In the genomic region with DNA sequence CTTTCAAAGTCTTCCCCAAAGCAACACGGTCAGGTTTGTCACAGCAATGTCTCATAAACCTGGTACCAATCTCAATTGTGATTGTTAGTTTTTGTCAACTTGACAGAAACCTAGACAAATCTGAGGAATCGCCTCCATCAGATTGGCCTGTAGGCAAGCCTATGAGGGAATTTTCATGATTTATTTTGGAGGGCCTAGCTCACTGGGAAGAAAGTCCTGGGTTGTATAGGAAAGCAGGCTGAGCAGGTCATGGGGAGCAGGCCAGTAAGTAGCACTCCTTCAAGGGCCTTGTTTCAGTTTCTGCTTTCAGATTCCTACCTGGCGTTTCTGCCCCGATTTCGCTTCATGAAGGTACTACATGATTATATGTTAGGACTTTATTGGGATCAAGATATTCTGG, we compare ENCODE assay signal across 28 mouse cellular contexts.
"Had no signal": no experiment of that assay in that cellular context is flagged by ENCODE, and none has a peak within 500 bp of the region (broad histone marks: within the 10 kb centered on the region; RNA-seq: fewer than 3 reads in every experiment).

No protein-coding gene starts in this region.

- H3K4me2 ChIP-seq: embryonic facial prominence, embryonic 12.5 days; embryonic facial prominence, embryonic 13.5 days; embryonic facial prominence, embryonic 15.5 days; forebrain, embryonic 12.5 days; forebrain, embryonic 13.5 days; forebrain, embryonic 15.5 days had no signal

- ATAC-seq: forebrain, embryonic 13.5 days; forebrain, embryonic 14.5 days; forebrain, embryonic 15.5 days; forebrain, embryonic 16.5 days; forebrain, postnatal 0 days had no signal

- H3K27me3 ChIP-seq: embryonic facial prominence, embryonic 12.5 days; embryonic facial prominence, embryonic 13.5 days; embryonic facial prominence, embryonic 15.5 days; forebrain, embryonic 12.5 days; forebrain, embryonic 13.5 days; forebrain, embryonic 15.5 days had no signal

- H3K4me1 ChIP-seq: embryonic facial prominence, embryonic 10.5 days; embryonic facial prominence, embryonic 12.5 days; embryonic facial prominence, embryonic 13.5 days; embryonic facial prominence, embryonic 15.5 days; forebrain, embryonic 10.5 days; forebrain, embryonic 15.5 days had no signal

- H3K36me3 ChIP-seq: embryonic facial prominence, embryonic 10.5 days; embryonic facial prominence, embryonic 12.5 days; embryonic facial prominence, embryonic 13.5 days; embryonic facial prominence, embryonic 15.5 days; forebrain, embryonic 10.5 days; forebrain, embryonic 12.5 days; forebrain, embryonic 15.5 days had no signal

- DNase-seq: cerebellum, adult 2 months; cerebellum, adult 8-10 months; cerebellum, adult 9-10 months; cerebellum, adult 9-11 months; cerebellum, postnatal 10 days; cerebellum, postnatal 14 days; cerebellum, postnatal 25 days; cerebellum, postnatal 36 days; embryo, embryonic 11 days; forebrain, postnatal 0 days; gastrocnemius, adult 2 months; gastrocnemius, postnatal 10 days; gastrocnemius, postnatal 14 days; gastrocnemius, postnatal 25 days; gastrocnemius, postnatal 36 days; heart, adult 18-20 months; heart, adult 2 months had no signal

- H3K4me3 ChIP-seq: embryonic facial prominence, embryonic 10.5 days; embryonic facial prominence, embryonic 12.5 days; embryonic facial prominence, embryonic 13.5 days; embryonic facial prominence, embryonic 15.5 days; erythroblast, embryonic 14.5 days; forebrain, embryonic 10.5 days; forebrain, embryonic 12.5 days; forebrain, embryonic 13.5 days; forebrain, embryonic 15.5 days; gastrocnemius, adult 2 months; heart, adult 2 months had no signal

- H3K27ac ChIP-seq: embryonic facial prominence, embryonic 10.5 days; embryonic facial prominence, embryonic 12.5 days; embryonic facial prominence, embryonic 13.5 days; embryonic facial prominence, embryonic 15.5 days; forebrain, embryonic 10.5 days; forebrain, embryonic 12.5 days; forebrain, embryonic 13.5 days; forebrain, embryonic 15.5 days; gastrocnemius, adult 2 months; heart, adult 2 months had no signal

- H3K9me3 ChIP-seq: embryonic facial prominence, embryonic 10.5 days; embryonic facial prominence, embryonic 12.5 days; embryonic facial prominence, embryonic 13.5 days; embryonic facial prominence, embryonic 15.5 days; forebrain, embryonic 10.5 days; forebrain, embryonic 12.5 days; forebrain, embryonic 13.5 days; forebrain, embryonic 15.5 days had no signal

- H3K9ac ChIP-seq: embryonic facial prominence, embryonic 12.5 days; embryonic facial prominence, embryonic 13.5 days; embryonic facial prominence, embryonic 15.5 days; forebrain, embryonic 12.5 days; forebrain, embryonic 13.5 days; forebrain, embryonic 15.5 days; forebrain, postnatal 0 days had no signal
